Comparison of ENCODE assay signal across 8 mouse cellular contexts in the genomic region with DNA sequence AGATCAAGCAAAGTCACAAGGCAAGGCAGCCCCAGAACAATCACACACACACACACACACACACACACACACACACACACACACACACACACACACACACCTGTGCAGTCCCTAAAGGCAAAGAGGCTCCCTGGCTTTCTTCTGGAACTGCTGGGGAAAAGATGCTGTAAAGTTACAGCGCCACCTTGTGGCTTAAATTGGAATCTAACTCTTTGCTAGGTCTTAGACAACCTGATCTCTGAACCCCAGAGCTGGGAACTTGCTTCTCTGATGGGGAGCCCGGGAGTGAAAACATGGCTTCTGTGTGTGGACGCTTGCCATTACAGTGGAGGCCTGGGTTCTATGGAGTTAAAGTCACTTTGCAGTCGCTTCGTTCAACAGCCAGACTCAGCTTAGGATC. TPM values are rescaled to one million over a fixed set of nuclear protein-coding genes. Genes with fewer than 3 reads are reported as not detected.
DNase-seq lines count a peak whose midpoint lies in the region; ATAC-seq and TF ChIP-seq lines count a peak whose summit lies in the region.

No protein-coding gene starts in this region.

- no peak overlapping the region for H3K9ac ChIP-seq in hindbrain, embryonic 13.5 days
- H3K9ac ChIP-seq in liver, adult 2 months (ENCODE audit: low read depth, low read length), result no peak overlapping the region
- no peak overlapping the region for H3K9ac ChIP-seq in midbrain, postnatal 0 days (replicated peaks; ENCODE audit: low read length, poor library complexity, severe bottlenecking)

- H3K4me3 ChIP-seq in hindbrain, embryonic 13.5 days, result no peak overlapping the region
- H3K4me3 ChIP-seq in liver, adult 2 months (ENCODE audit: insufficient read depth, low read depth, low read length), result no peak overlapping the region
- H3K4me3 ChIP-seq in midbrain, postnatal 0 days (ENCODE audit: low read depth, low read length), result no peak overlapping the region

- H3K27me3 ChIP-seq in hindbrain, embryonic 13.5 days, result no peaks in the 10 kb centered on the region
- no peaks in the 10 kb centered on the region for H3K27me3 ChIP-seq in liver, adult 2 months (ENCODE audit: control insufficient read depth, insufficient read depth, low read length)
- no peaks in the 10 kb centered on the region for H3K27me3 ChIP-seq in midbrain, postnatal 0 days (ENCODE audit: insufficient read depth, low read length)

- intact Hi-C loops in left cerebral cortex, postnatal 14 days (cut with DNase I), result loop anchor here (5.0 kb wide), 1 partner anchor 308 kb away; no protein-coding TSS in a partner anchor

- H3K36me3 ChIP-seq in hindbrain, embryonic 13.5 days, result peaks cover 79% of the 10 kb centered on the region
- no peaks in the 10 kb centered on the region for H3K36me3 ChIP-seq in liver, adult 2 months (ENCODE audit: control insufficient read depth, insufficient read depth, low read length)
- H3K36me3 ChIP-seq in midbrain, postnatal 0 days (ENCODE audit: insufficient read depth, low read length), result peaks cover 40% of the 10 kb centered on the region

- peaks cover 21% of the 10 kb centered on the region; the same call in 1 of the 2 replicates for H3K4me1 ChIP-seq in hindbrain, embryonic 13.5 days (replicated peaks)
- H3K4me1 ChIP-seq in liver, adult 2 months (ENCODE audit: control insufficient read depth, insufficient read depth, low read length), result no peaks in the 10 kb centered on the region
- H3K4me1 ChIP-seq in midbrain, postnatal 0 days (ENCODE audit: insufficient read depth, low read length), result no peaks in the 10 kb centered on the region

- no peak for TF ChIP-seq POLR2A in liver, adult 2 months (IDR thresholded peaks at IDR 0.05; ENCODE audit: extremely low read depth, insufficient read depth, low read length)

- H3K9me3 ChIP-seq in hindbrain, embryonic 13.5 days, result no peaks in the 10 kb centered on the region
- no peaks in the 10 kb centered on the region for H3K9me3 ChIP-seq in midbrain, postnatal 0 days (ENCODE audit: low read length)

- DNase-seq in left cerebral cortex, postnatal 14 days (ENCODE audit: low spot score in 2 of 2), result peak; percentile 82
- no peak for DNase-seq in left cerebral cortex, adult 11 months (ENCODE audit: low spot score)
- DNase-seq in NIH3T3 (ENCODE audit: low read depth), result peak; percentile 91
- peak; percentile 90 for DNase-seq in embryo, embryonic 10.5 days (ENCODE audit: low spot score)
- DNase-seq in liver, adult 2 months (ENCODE audit: extremely low read depth, low read depth, low spot score), result peak; percentile 58
- peak; percentile 86 for DNase-seq in midbrain, postnatal 0 days (ENCODE audit: low spot score)
- DNase-seq in yolk sac, embryonic 10.5 days (ENCODE audit: low spot score), result no peak

- peak; percentile 44; the same call in 1 of the 2 replicates for TF ChIP-seq CTCF in liver, adult 2 months (IDR thresholded peaks at IDR 0.05; ENCODE audit: low read depth, low read length)
- peak; percentile 88 for TF ChIP-seq CTCF in midbrain, postnatal 0 days (IDR thresholded peaks at IDR 0.05)

- WGBS in hindbrain, embryonic 13.5 days, result 28% methylated on average over 5 of the region's 5 CpGs
- 21% methylated on average over 5 of the region's 5 CpGs for WGBS in liver, adult 2 months
- 19% methylated on average over 5 of the region's 5 CpGs for WGBS in midbrain, postnatal 0 days

- H3K79me2 ChIP-seq in liver, adult 2 months (ENCODE audit: control insufficient read depth, insufficient read depth, low read length), result no peaks in the 10 kb centered on the region

- 0 out of 2 replicates have a peak, but pooled peaks have one; percentile 25 for ATAC-seq in hindbrain, embryonic 13.5 days (ENCODE audit: low FRiP score)
- no peak; the same call in 1 of the 2 replicates for ATAC-seq in midbrain, postnatal 0 days (ENCODE audit: low FRiP score)

- no peak overlapping the region for H3K27ac ChIP-seq in hindbrain, embryonic 13.5 days
- H3K27ac ChIP-seq in liver, adult 2 months (replicated peaks; ENCODE audit: insufficient read depth, low read depth, low read length), result no peak overlapping the region
- H3K27ac ChIP-seq in midbrain, postnatal 0 days (ENCODE audit: low read depth, low read length), result no peak overlapping the region

- H3K4me2 ChIP-seq in hindbrain, embryonic 13.5 days, result no peak overlapping the region
- no peak overlapping the region for H3K4me2 ChIP-seq in midbrain, postnatal 0 days (ENCODE audit: low read depth, low read length, poor library complexity, severe bottlenecking)

RNA-seq across cellular contexts. Expression of gene Abtb1, which starts 13.9 kb away (rescaled TPM):
- total RNA-seq in left cerebral cortex, postnatal 14 days (2021), result 10 to 100 TPM; 32.6 to 34.6 TPM
- polyA plus RNA-seq in hindbrain, embryonic 13.5 days (2015; fragmentation: Nextera tagmentation; extraction: Ambion mirVana), result 36.3 and 38.2 TPM in 2 replicates
- 28.2 and 28.3 TPM in 2 replicates for total RNA-seq in liver, adult 2 months (2014; rRNA removed)
- polyA plus RNA-seq in liver, adult 2 months (2012; rRNA removed), result 54.7 and 60.0 TPM in 2 replicates
- 60.2 and 65.7 TPM in 2 replicates for total RNA-seq in midbrain, postnatal 0 days (2014; rRNA removed)
- polyA plus RNA-seq in midbrain, postnatal 0 days (2015; fragmentation: Nextera tagmentation; extraction: Ambion mirVana), result 29.2 and 34.9 TPM in 2 replicates

RNA-seq across cellular contexts. Expression of gene Podxl2, which starts 19.2 kb away (rescaled TPM):
- 100 to 1,000 TPM; 191 to 243 TPM for total RNA-seq in left cerebral cortex, postnatal 14 days (2021)
- polyA plus RNA-seq in hindbrain, embryonic 13.5 days (2015; fragmentation: Nextera tagmentation; extraction: Ambion mirVana), result 546 and 595 TPM in 2 replicates
- 0.46 and 0.60 TPM in 2 replicates for total RNA-seq in liver, adult 2 months (2014; rRNA removed)
- polyA plus RNA-seq in liver, adult 2 months (2012; rRNA removed), result 0.89 and 2.0 TPM in 2 replicates
- 883 and 1,011 TPM in 2 replicates for total RNA-seq in midbrain, postnatal 0 days (2014; rRNA removed)
- polyA plus RNA-seq in midbrain, postnatal 0 days (2015; fragmentation: Nextera tagmentation; extraction: Ambion mirVana), result 727 and 776 TPM in 2 replicates

RNA-seq across cellular contexts. Expression of gene Mcm2, which starts 42.9 kb away (rescaled TPM):
- total RNA-seq in left cerebral cortex, postnatal 14 days (2021), result 1 to 10 TPM; 3.6 to 3.8 TPM
- 43.0 and 43.7 TPM in 2 replicates for polyA plus RNA-seq in hindbrain, embryonic 13.5 days (2015; fragmentation: Nextera tagmentation; extraction: Ambion mirVana)
- 3.3 and 5.5 TPM in 2 replicates for total RNA-seq in liver, adult 2 months (2014; rRNA removed)
- 2.4 and 3.1 TPM in 2 replicates for polyA plus RNA-seq in liver, adult 2 months (2012; rRNA removed)
- total RNA-seq in midbrain, postnatal 0 days (2014; rRNA removed), result 11.4 and 16.2 TPM in 2 replicates
- 7.6 and 7.7 TPM in 2 replicates for polyA plus RNA-seq in midbrain, postnatal 0 days (2015; fragmentation: Nextera tagmentation; extraction: Ambion mirVana)

RNA-seq across cellular contexts. Expression of gene Tpra1, which starts 46.4 kb away (rescaled TPM):
- 10 to 100 TPM; 39.7 to 45.2 TPM for total RNA-seq in left cerebral cortex, postnatal 14 days (2021)
- polyA plus RNA-seq in hindbrain, embryonic 13.5 days (2015; fragmentation: Nextera tagmentation; extraction: Ambion mirVana), result 73.6 and 78.8 TPM in 2 replicates
- total RNA-seq in liver, adult 2 months (2014; rRNA removed), result 15.8 and 18.3 TPM in 2 replicates
- polyA plus RNA-seq in liver, adult 2 months (2012; rRNA removed), result 60.2 and 76.3 TPM in 2 replicates
- 65.7 and 69.7 TPM in 2 replicates for total RNA-seq in midbrain, postnatal 0 days (2014; rRNA removed)
- polyA plus RNA-seq in midbrain, postnatal 0 days (2015; fragmentation: Nextera tagmentation; extraction: Ambion mirVana), result 52.7 and 67.5 TPM in 2 replicates

Comparison
In these comparisons a context has a peak if more than half of its experiments do, and no peak if none do; other contexts are left out.
1. DNase-seq: peak in left cerebral cortex, postnatal 14 days (2 of 2), NIH3T3 (single experiment), embryo, embryonic 10.5 days (single experiment), liver, adult 2 months (single experiment) and midbrain, postnatal 0 days (single experiment); none in left cerebral cortex, adult 11 months (single experiment) and yolk sac, embryonic 10.5 days (single experiment).
2. RNA of gene Podxl2, which starts 19.2 kb away (total RNA-seq): 883 to 1,011 TPM in midbrain, postnatal 0 days and 191 to 243 TPM in left cerebral cortex, postnatal 14 days; 0.46 to 0.60 TPM in liver, adult 2 months; every median in the first group is over 100 times any median in the second.